14 mouse cellular contexts compared by ENCODE assay signal in the genomic region with DNA sequence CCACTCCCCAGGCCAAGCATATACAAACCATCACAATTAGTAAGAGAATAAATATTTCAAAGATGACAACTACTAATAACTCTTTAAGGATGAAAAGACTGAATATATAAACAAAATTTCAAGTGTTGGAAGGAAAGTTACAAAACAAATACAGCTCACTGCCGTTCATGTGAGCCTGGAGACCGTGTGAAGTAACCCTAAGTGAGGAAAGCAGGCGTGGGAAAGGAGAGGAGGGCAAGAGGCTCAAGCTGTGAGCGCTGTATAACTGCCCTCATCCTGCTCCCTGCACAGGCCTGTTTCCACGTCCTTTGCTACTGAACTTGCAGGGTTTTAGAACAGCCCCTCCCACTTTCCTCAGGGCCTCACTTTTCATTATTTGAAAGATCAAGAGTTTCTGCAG.
"Had no signal": no experiment of that assay in that cellular context is flagged by ENCODE, and none has a peak within 500 bp of the region (broad histone marks: within the 10 kb centered on the region; RNA-seq: fewer than 3 reads in every experiment).

No protein-coding gene starts in this region.

- H3K4me1 ChIP-seq: limb, embryonic 13.5 days had no signal

- H3K4me2 ChIP-seq: intestine, embryonic 15.5 days; limb, embryonic 13.5 days; lung, embryonic 14.5 days; midbrain, embryonic 13.5 days had no signal

- DNase-seq: kidney, adult 18-20 months; kidney, adult 9 months; kidney, postnatal 14 days; kidney, postnatal 4 days; liver; lung, embryonic 14.5 days; lung, postnatal 10 days; lung, postnatal 36 days; thymus, postnatal 25 days had no signal

- ATAC-seq: intestine, embryonic 15.5 days; midbrain, embryonic 13.5 days had no signal

- H3K27me3 ChIP-seq: intestine, embryonic 15.5 days; limb, embryonic 13.5 days; midbrain, embryonic 13.5 days had no signal

- H3K27ac ChIP-seq: intestine, embryonic 15.5 days; limb, embryonic 10.5 days; limb, embryonic 13.5 days; liver, embryonic 14.5 days; midbrain, embryonic 13.5 days had no signal

- H3K4me3 ChIP-seq: intestine, embryonic 15.5 days; limb, embryonic 10.5 days; limb, embryonic 13.5 days; midbrain, embryonic 13.5 days had no signal

- H3K36me3 ChIP-seq: intestine, embryonic 15.5 days had no signal

- H3K9me3 ChIP-seq: intestine, embryonic 15.5 days; limb, embryonic 10.5 days; limb, embryonic 13.5 days; midbrain, embryonic 13.5 days had no signal

- H3K9ac ChIP-seq: intestine, embryonic 15.5 days; limb, embryonic 13.5 days; liver, embryonic 14.5 days; lung, embryonic 14.5 days; midbrain, embryonic 13.5 days had no signal
